Mouse (Mus musculus) lung, adult 10 weeks (tissue): ENCODE measurements around the gene Apobec3. TPM values are rescaled to one million over a fixed set of nuclear protein-coding genes. Genes with fewer than 3 reads are reported as not detected.

Experiments
- polyA plus RNA-seq: library from polyadenylated mRNA; stranded (reverse); fragments of 350-450 nt; fragmentation: Illumina TruSeq; extraction: RNeasy Lipid Tissue Mini Kit (QIAGEN cat#74804); gene quantifications from one replicate; pipeline ENCODE4 v1.2.3, GENCODE M21; 2014; ENCODE audit warnings: low read depth, low replicate concordance; ENCODE audit not compliant: insufficient read depth

Gene Apobec3
- polyA plus RNA-seq, result 31.3 TPM

DNA sequence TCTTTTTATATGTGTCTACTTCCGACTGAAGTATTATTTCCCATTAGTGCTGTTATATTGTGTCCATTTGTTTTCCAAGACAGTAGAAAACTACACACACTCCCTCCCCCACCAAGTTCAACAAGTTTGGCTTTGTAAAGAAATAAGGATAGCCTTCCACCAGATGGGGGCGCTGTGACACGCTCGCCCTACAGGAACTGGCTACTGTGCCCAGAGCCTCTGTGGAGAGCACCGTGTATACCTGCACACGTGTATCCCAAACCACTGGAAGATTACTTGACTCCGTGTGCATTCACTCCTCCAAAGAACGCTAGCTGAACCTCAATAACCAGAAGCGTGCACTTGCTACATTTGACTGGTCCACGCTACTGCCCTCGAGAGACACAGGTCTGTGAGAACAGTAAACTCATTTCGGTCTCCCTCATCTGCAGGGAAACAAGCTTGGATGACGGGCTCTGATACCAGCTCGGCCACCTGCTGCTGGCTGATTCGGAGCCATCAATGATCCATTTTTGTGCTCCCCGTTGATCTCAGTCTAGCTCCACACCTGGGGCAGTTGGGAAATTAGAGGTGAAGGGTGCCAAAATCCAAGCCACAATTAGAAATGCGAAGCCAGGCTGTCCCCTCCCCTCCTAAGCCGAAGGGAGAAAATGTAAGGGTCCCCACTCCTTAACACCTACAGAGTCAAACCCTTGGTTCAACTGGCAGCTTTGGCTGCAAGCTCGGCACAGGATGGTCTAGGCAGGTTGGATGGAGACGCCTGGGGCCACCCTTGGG is at the start of gene Apobec3:
TSS of gene Apobec3 (plus strand) at position 224 of the 777 bp plus-strand sequence.

Other genes with a start within 250 kb of the Apobec3 start
- 1.6 TPM for gene Fam227a, start 232.7 kb upstream of the Apobec3 start, polyA plus RNA-seq
- 27.9 TPM for gene Cby1, start 232.5 kb upstream of the Apobec3 start, polyA plus RNA-seq
- 128 TPM for gene Tomm22, start 220.8 kb upstream of the Apobec3 start, polyA plus RNA-seq
- gene Josd1, start 203.7 kb upstream of the Apobec3 start, polyA plus RNA-seq, result 12.8 TPM
- 15.3 TPM for gene Gtpbp1, start 200.8 kb upstream of the Apobec3 start, polyA plus RNA-seq
- 45.6 TPM for gene Sun2, start 149.1 kb upstream of the Apobec3 start, polyA plus RNA-seq
- gene Dnal4, start 113.8 kb upstream of the Apobec3 start, polyA plus RNA-seq, result 25.3 TPM
- gene Nptxr, start 86.9 kb upstream of the Apobec3 start, polyA plus RNA-seq, result 1.9 TPM
- gene Npcd, start 57.4 kb upstream of the Apobec3 start, polyA plus RNA-seq, result not detected
- gene Cbx6, start 57.0 kb upstream of the Apobec3 start, polyA plus RNA-seq, result 39.3 TPM
- 34.4 TPM for gene Cbx7, start 79.5 kb downstream of the Apobec3 start, polyA plus RNA-seq
- gene Pdgfb, start 123.3 kb downstream of the Apobec3 start, polyA plus RNA-seq, result 42.9 TPM
- 14.9 TPM for gene Syngr1, start 199.7 kb downstream of the Apobec3 start, polyA plus RNA-seq
- gene Rpl3, start 200.2 kb downstream of the Apobec3 start, polyA plus RNA-seq, result 907 TPM
- 9.5 TPM for gene Tab1, start 241.5 kb downstream of the Apobec3 start, polyA plus RNA-seq